Mouse (Mus musculus) G1E (cell line): ENCODE measurements around the gene Ptpn7. TPM values are rescaled to one million over a fixed set of nuclear protein-coding genes. Genes with fewer than 3 reads are reported as not detected.

Experiments used
- ATAC-seq: 2 replicates; pipeline ENCODE4 v1.8.0; 2016; ENCODE audit warnings: mild to moderate bottlenecking; ENCODE audit not compliant: insufficient number of reproducible peaks, poor library complexity, low FRiP score, severe bottlenecking; ENCODE audit errors: extremely low read depth
- DNase-seq: peaks from one replicate; pipeline ENCODE4 v3.0.0; 2012; ENCODE audit warnings: low spot score
- H3K27me3 ChIP-seq: 2 replicates; pipeline ENCODE4 v1.6.1; 2012; ENCODE audit warnings: mild to moderate bottlenecking, low read length, inconsistent platforms; ENCODE audit not compliant: insufficient read depth
- H3K36me3 ChIP-seq: replicated peaks from 2 replicates; pipeline ENCODE3; 2012; ENCODE audit warnings: mild to moderate bottlenecking, inconsistent platforms
- H3K4me1 ChIP-seq: 2 replicates; pipeline ENCODE4 v1.6.1; 2012; ENCODE audit warnings: low read depth, low read length, inconsistent platforms, mixed read lengths; ENCODE audit not compliant: insufficient read depth
- H3K4me3 ChIP-seq: 2 replicates; pipeline ENCODE4 v1.5.1; 2012; ENCODE audit warnings: low read depth, mild to moderate bottlenecking, inconsistent platforms, low read length, moderate library complexity, mixed read lengths
- H3K9me3 ChIP-seq: replicated peaks from 2 replicates; pipeline ENCODE4 v1.6.1; 2012; ENCODE audit warnings: inconsistent platforms
- CTCF ChIP-seq: IDR thresholded peaks from 2 replicates; pipeline ENCODE4 v1.5.1; 2012; ENCODE audit warnings: low read depth, low read length, inconsistent platforms, mixed read lengths
- GATA1 ChIP-seq: IDR thresholded peaks from 2 replicates; pipeline ENCODE4 v1.6.1; 2012; ENCODE audit warnings: borderline replicate concordance, low read length, inconsistent platforms, mixed read lengths
- GATA2 ChIP-seq: IDR thresholded peaks from 2 replicates; pipeline ENCODE4 v1.6.1; 2012; ENCODE audit warnings: low read depth, low read length, inconsistent platforms, borderline replicate concordance
- POLR2AphosphoS5 ChIP-seq: IDR thresholded peaks from 2 replicates; pipeline ENCODE4 v1.6.1; 2012; ENCODE audit warnings: low read depth, low read length, inconsistent platforms; ENCODE audit not compliant: insufficient replicate concordance
- TAL1 ChIP-seq: conservative IDR thresholded peaks from 2 replicates; pipeline ENCODE4 v1.6.1; 2012; ENCODE audit warnings: low read depth, low read length, inconsistent platforms, mixed read lengths
- polyA plus RNA-seq: library from polyadenylated mRNA; stranded (reverse); fragments of >175 nt; gene quantifications from 2 replicates; pipeline ENCODE4 v1.2.3, GENCODE M21; 2012
- total RNA-seq, 2 experiments: library from RNA; stranded (forward) in 1 of 2; stranded (reverse) in 1 of 2; fragments of 200-1000 nt in 1 of 2; fragments of >200 nt in 1 of 2; fragmentation: Nextera tagmentation in 1 of 2; gene quantifications; 2 replicates each; pipeline ENCODE4 v1.2.3; 2014 to 2017

Gene Ptpn7
- total and polyA plus RNA-seq, 3 experiments, result 132 to 359 (median 212) TPM

- H3K36me3 ChIP-seq, result peaks cover 98% of the 10 kb centered on the region
- DNase-seq (peak; percentile 62), ATAC-seq (0 out of 2 replicates have a peak, but pooled peaks have one; percentile 44)
- H3K9me3 ChIP-seq, result no peaks in the 10 kb centered on the region
- no peak for TF ChIP-seq POLR2AphosphoS5
- TF ChIP-seq CTCF, result no peak
- no peak for TF ChIP-seq TAL1
- no peak for TF ChIP-seq GATA2
- no peak for TF ChIP-seq GATA1
- H3K27me3 ChIP-seq, result no peaks in the 10 kb centered on the region; the same call in 1 of the 2 replicates
- peaks cover 88% of the 10 kb centered on the region for H3K4me1 ChIP-seq
- no peak overlapping the region for H3K4me3 ChIP-seq
Measured at GRCm38 (mm10) chr1:135139906-135140305, 7.4 kb downstream of the Ptpn7 start.

GRCm38 (mm10) chr1:135142452-135142851 is 10.0 kb downstream of the Ptpn7 start:
- H3K4me3 ChIP-seq, result no peak overlapping the region
- ATAC-seq (no peak), DNase-seq (no peak)
- no peaks in the 10 kb centered on the region; the same call in 1 of the 2 replicates for H3K27me3 ChIP-seq
- TF ChIP-seq GATA2 (no peak), TAL1 (no peak), GATA1 (no peak), CTCF (no peak), POLR2AphosphoS5 (no peak)
- no peaks in the 10 kb centered on the region for H3K9me3 ChIP-seq
- peaks cover 85% of the 10 kb centered on the region for H3K36me3 ChIP-seq
- H3K4me1 ChIP-seq, result peaks cover 79% of the 10 kb centered on the region

- Histone ChIP-seq H3K4me3 (no peak overlapping the region), H3K36me3 (peaks cover 80% of the 10 kb centered on the region), H3K4me1 (peaks cover 78% of the 10 kb centered on the region), H3K9me3 (no peaks in the 10 kb centered on the region), H3K27me3 (no peaks in the 10 kb centered on the region; the same call in 1 of the 2 replicates)
- TF ChIP-seq GATA2 (no peak), POLR2AphosphoS5 (no peak), CTCF (no peak), TAL1 (no peak)
- DNase-seq (no peak), ATAC-seq (no peak)
Measured at GRCm38 (mm10) chr1:135143940-135144339, 11.4 kb downstream of the Ptpn7 start.

GRCm38 (mm10) chr1:135146077-135146945 is 13.8 kb downstream of the Ptpn7 start, which contains the start of gene Arl8a:
Arl8a (plus strand) TSS chr1:135146824.
- Histone ChIP-seq H3K9me3 (no peaks in the 10 kb centered on the region), H3K36me3 (peaks cover 76% of the 10 kb centered on the region), H3K4me1 (peaks cover 75% of the 10 kb centered on the region), H3K27me3 (no peaks in the 10 kb centered on the region), H3K4me3 (peak within 1 kb of the TSS; percentile 90)
- DNase-seq (peak; percentile 80), ATAC-seq (no peak)
- no peak for TF ChIP-seq GATA2
- TF ChIP-seq TAL1, result no peak
- peak; percentile 84; the same call in 1 of the 2 replicates for TF ChIP-seq POLR2AphosphoS5

GRCm38 (mm10) chr1:135146946-135147701 is 14.6 kb downstream of the Ptpn7 start:
- Histone ChIP-seq H3K4me3 (peak overlapping the region; percentile 90), H3K36me3 (peaks cover 76% of the 10 kb centered on the region), H3K27me3 (no peaks in the 10 kb centered on the region), H3K4me1 (peaks cover 70% of the 10 kb centered on the region), H3K9me3 (no peaks in the 10 kb centered on the region)
- peak; percentile 87 for ATAC-seq
- no peak for TF ChIP-seq TAL1
- peak; percentile 83; the same call in 1 of the 2 replicates for TF ChIP-seq POLR2AphosphoS5
- DNase-seq, result peak; percentile 89

- H3K4me3 ChIP-seq, result peak overlapping the region; percentile 90
- ATAC-seq (peak; percentile 55), DNase-seq (peak; percentile 80)
- H3K27me3 ChIP-seq, result no peaks in the 10 kb centered on the region
- H3K9me3 ChIP-seq, result no peaks in the 10 kb centered on the region
- no peak for TF ChIP-seq TAL1
- no peak for TF ChIP-seq GATA2
- TF ChIP-seq GATA1, result no peak
- TF ChIP-seq POLR2AphosphoS5, result no peak
- TF ChIP-seq CTCF, result no peak
- H3K36me3 ChIP-seq, result peaks cover 76% of the 10 kb centered on the region
- H3K4me1 ChIP-seq, result peaks cover 70% of the 10 kb centered on the region
Measured at GRCm38 (mm10) chr1:135147702-135148058, 15.2 kb downstream of the Ptpn7 start.
